Mouse (Mus musculus): ENCODE results near the gene Il11. TPM values are rescaled to one million over a fixed set of nuclear protein-coding genes. Genes with fewer than 3 reads are reported as not detected.
"Not testable (repeated sequence)": the region's sequence is repeated elsewhere in the genome, so short reads cannot be mapped to it uniquely, and the experiment has no call there.

Il11 gene
- under 1 TPM; 0.31 to 0.43 (median 0.37) TPM for total RNA-seq (2022)

- no peak for DNase-seq (ENCODE audit: low spot score in 2 of 2)
These were observed at the start of gene Il11, which contains the start of gene Tmem190 for GRCm38 (mm10) chr7:4782759-4783158. Gene Il11, minus strand, starts transcription at chr7:4782859. Gene Tmem190, plus strand, starts transcription at chr7:4782937.

GRCm38 (mm10) chr7:4830476-4830875 is 47.8 kb upstream of the Il11 start:
- DNase-seq (ENCODE audit: low spot score in 2 of 2), result no peak

- no peak for DNase-seq (ENCODE audit: low spot score in 2 of 2)
These were observed 42.7 kb upstream of the Il11 start for GRCm38 (mm10) chr7:4825365-4825764.

- no peak for DNase-seq (ENCODE audit: low spot score in 2 of 2)
These were observed 39.7 kb upstream of the Il11 start for GRCm38 (mm10) chr7:4822162-4822907.

GRCm38 (mm10) chr7:4821690-4822089 is 39.0 kb upstream of the Il11 start:
- DNase-seq (ENCODE audit: low spot score in 2 of 2), result peak in 1 of 2 experiments; percentile 65

GRCm38 (mm10) chr7:4820925-4821324 is 38.3 kb upstream of the Il11 start:
- DNase-seq (ENCODE audit: low spot score in 2 of 2), result not testable (repeated sequence)

- no peak for DNase-seq (ENCODE audit: low spot score in 2 of 2)
These were observed 33.9 kb upstream of the Il11 start for GRCm38 (mm10) chr7:4816559-4816958.

- no peak for DNase-seq (ENCODE audit: low spot score in 2 of 2)
These were observed 30.6 kb upstream of the Il11 start for GRCm38 (mm10) chr7:4813105-4813791.

GRCm38 (mm10) chr7:4812303-4813104 is 29.8 kb upstream of the Il11 start, which contains the start of gene Ube2s:
Gene Ube2s, minus strand, starts transcription at chr7:4812590.
- DNase-seq (ENCODE audit: low spot score in 2 of 2), result peak; percentile 98 to 99

GRCm38 (mm10) chr7:4811842-4812302 is 29.2 kb upstream of the Il11 start:
- DNase-seq (ENCODE audit: low spot score in 2 of 2), result peak in 1 of 2 experiments; percentile 49

- DNase-seq (ENCODE audit: low spot score in 2 of 2), result not testable (repeated sequence)
These were observed 28.5 kb upstream of the Il11 start for GRCm38 (mm10) chr7:4811131-4811530.

- DNase-seq (ENCODE audit: low spot score in 2 of 2), result no peak
These were observed 24.1 kb upstream of the Il11 start for GRCm38 (mm10) chr7:4806716-4807115.

GRCm38 (mm10) chr7:4802247-4802646 is 19.6 kb upstream of the Il11 start:
- DNase-seq (ENCODE audit: low spot score in 2 of 2), result no peak

GRCm38 (mm10) chr7:4795767-4796433 is 13.2 kb upstream of the Il11 start:
- DNase-seq (ENCODE audit: low spot score in 2 of 2), result no peak

- DNase-seq (ENCODE audit: low spot score in 2 of 2), result no peak
These were observed 12.0 kb upstream of the Il11 start for GRCm38 (mm10) chr7:4794631-4795168.

- no peak for DNase-seq (ENCODE audit: low spot score in 2 of 2)
These were observed 11.0 kb upstream of the Il11 start for GRCm38 (mm10) chr7:4793674-4794073.

- DNase-seq (ENCODE audit: low spot score in 2 of 2), result peak in 1 of 2 experiments; percentile 19
These were observed 10.6 kb upstream of the Il11 start for GRCm38 (mm10) chr7:4793248-4793647.

GRCm38 (mm10) chr7:4792278-4793212 is 9.9 kb upstream of the Il11 start, which contains the start of gene Rpl28:
Gene Rpl28, plus strand, starts transcription at chr7:4792874.
- DNase-seq (ENCODE audit: low spot score in 2 of 2), result peak; percentile 93 to 94

GRCm38 (mm10) chr7:4789436-4789935 is 6.8 kb upstream of the Il11 start, which contains the start of gene Tmem238:
Gene Tmem238, minus strand, starts transcription at chr7:4789656.
- no peak for DNase-seq (ENCODE audit: low spot score in 2 of 2)
